Mouse (Mus musculus): ENCODE measurements around the gene Dnah12.

The Dnah12 gene

DNA sequence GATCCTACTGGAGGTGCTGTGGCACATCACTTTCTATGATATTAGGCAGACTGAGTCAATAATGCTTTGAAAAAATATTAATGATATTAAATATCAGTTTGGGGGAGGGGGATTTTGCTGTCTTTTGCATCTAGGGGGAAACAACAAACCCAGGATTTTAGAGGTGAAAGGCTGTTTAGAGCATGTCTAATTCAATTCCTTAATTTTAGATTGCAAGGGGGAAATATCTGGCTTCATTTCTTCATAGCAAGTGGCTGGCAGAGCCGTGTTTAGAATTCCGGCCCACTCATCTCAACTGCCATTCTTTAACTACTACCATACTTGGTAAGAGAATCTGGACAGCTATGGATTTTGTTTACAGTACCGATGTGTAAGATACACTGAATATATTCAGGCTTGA is at the start of gene Dnah12:
Gene Dnah12 (plus strand): TSS at position 301 of the 400 bp plus-strand sequence.
- WGBS, result 79% methylated on average over 3 of the region's 3 CpGs

DNA sequence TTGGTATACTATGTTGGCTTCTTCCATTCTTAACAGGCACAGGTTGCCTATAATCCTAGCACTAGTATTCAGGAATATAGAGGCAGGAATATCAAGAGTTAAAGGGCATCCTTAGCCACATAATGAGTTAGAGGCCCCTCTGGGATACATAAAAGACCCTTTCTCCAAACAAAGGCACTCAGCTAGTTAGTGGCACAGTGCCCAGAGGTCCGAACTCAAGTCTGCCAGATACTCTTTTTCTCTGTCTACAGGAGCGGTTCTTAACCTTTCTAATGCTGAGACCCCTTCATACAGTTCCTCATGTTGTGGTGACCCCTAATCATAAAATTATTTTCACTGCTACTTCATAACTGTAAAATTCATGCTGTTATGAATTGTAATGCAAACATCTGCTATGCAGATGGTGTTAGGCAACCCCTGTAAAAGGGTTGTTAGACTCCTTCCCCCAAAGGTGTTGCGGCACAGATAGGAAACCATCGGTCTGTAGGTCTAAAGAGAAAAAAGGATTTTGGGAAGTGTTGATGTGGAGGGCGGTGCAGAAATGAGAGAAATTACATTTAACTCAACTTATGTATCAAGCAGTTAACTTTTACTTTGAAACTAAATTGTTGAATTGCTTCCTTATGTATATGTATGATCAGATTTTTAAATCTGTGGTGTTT is 47.0 kb upstream of the Dnah12 start:
- 46% methylated on average over 5 of the region's 5 CpGs for WGBS

DNA sequence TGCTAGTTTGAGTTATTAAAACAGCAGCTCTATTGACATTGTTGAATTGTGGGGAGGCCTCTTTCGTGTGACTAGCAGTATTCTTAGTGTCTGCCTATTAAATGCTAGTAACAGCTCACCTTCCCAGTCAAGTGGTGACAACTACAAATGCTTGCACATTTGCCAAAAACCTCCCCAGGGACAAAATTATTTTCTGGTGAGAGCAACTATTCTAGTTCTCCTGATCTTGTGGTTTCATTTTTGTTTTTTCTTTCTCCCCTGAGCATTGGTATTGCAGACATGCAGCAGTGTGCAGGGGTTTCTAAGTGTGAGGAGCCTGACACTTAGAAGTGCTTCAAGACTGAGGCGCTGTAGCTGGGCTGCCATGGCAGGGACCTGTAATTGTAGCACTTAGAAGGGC is 45.3 kb upstream of the Dnah12 start:
- WGBS, result 70% methylated on average over 2 of the region's 2 CpGs

DNA sequence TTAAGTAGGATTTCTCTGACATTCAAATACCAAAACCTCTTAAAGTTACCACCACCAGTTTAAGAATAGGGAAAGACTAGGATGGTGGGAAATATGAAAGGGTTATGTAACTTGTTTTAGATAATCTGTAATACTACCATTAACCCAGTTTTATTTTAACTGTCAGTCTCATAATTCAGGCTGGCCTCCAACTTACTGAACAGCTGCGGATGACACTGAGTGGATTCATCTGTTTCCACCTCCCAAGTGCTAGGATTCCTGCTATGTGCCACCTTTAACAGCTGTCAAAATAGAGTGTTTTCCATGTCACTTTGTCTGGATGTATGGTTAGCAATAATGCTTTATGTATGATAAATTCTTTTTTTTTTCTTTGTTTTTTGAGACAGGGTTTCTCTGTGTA is 32.8 kb upstream of the Dnah12 start:
- 59% methylated on average over 1 of the region's 1 CpGs for WGBS

DNA sequence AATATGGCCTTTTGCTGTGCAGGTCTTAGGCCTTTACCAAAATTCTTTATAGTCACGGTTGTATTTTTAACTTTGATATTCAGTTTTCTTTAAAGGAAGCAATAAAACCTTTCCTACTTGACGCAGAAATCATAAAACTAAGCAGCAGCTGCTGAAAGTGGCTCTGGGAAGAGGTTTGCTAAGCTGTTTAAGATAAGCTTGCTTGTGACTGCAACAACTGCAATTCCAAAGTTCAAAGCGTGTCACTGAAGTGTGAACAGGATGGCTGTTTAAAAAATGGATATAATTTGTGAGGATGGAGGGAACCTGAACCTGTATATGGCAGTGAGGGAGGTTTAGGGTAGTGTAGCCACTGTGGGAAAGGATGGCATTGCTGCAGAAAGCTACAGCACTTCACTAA is 31.1 kb upstream of the Dnah12 start:
- 80% methylated on average over 3 of the region's 3 CpGs for WGBS

DNA sequence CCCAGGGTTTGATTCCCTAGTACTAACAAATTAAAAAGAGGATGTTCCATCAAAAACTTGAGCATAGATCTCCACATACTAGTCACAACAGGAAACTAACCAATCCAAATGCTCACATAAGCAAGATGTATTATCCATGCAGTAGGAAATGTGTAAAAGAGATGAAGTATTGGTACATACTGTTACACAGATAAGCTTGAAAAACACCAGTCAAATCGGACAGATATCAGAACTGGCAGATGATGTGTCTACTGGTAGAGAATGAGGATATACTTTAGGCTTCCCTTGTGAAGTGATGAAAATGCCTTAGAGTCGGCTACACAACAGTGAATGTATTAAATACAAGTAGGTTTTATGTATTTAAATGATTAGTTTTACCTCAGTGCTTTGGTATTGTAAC is 30.6 kb upstream of the Dnah12 start:
- WGBS, result 82% methylated on average over 2 of the region's 2 CpGs

DNA sequence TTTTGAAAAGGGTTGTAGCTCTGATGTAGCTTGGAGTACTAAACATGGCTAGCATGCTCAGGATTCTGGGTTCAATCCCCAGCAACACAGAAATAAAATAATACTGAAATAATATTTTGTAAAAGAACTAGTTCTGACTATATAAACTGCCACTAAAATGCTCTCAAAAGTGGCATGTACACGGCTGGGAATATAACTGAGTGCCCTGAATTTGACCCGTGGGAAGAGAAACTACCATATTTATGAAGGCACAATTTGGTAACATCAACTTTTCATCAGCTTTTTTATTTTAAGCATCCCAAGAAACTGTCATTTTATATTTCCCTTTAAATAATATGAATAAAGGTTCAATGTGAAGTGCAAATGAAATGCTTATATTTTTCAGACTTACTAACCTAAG is 29.2 kb upstream of the Dnah12 start:
- WGBS, result 87% methylated on average over 2 of the region's 2 CpGs

DNA sequence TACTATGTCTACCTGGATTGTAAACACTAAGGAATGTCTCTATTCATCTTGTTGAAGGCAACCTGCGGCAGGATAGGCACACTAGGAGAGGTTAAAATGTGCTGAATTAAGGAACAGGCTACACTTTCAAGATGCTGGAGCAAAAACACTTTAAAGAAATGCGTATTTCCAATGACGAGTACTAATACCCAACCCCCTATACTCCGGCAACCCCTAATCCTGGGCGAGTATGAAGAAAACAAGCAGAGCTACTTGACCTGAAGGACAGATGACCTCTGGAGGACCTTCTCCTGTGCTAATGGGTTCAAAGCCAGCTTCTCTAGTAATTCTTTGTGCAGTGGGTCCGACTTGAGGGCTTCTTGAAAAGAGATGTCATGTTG is 25.1 kb upstream of the Dnah12 start:
- 18% methylated on average over 6 of the region's 6 CpGs for WGBS

DNA sequence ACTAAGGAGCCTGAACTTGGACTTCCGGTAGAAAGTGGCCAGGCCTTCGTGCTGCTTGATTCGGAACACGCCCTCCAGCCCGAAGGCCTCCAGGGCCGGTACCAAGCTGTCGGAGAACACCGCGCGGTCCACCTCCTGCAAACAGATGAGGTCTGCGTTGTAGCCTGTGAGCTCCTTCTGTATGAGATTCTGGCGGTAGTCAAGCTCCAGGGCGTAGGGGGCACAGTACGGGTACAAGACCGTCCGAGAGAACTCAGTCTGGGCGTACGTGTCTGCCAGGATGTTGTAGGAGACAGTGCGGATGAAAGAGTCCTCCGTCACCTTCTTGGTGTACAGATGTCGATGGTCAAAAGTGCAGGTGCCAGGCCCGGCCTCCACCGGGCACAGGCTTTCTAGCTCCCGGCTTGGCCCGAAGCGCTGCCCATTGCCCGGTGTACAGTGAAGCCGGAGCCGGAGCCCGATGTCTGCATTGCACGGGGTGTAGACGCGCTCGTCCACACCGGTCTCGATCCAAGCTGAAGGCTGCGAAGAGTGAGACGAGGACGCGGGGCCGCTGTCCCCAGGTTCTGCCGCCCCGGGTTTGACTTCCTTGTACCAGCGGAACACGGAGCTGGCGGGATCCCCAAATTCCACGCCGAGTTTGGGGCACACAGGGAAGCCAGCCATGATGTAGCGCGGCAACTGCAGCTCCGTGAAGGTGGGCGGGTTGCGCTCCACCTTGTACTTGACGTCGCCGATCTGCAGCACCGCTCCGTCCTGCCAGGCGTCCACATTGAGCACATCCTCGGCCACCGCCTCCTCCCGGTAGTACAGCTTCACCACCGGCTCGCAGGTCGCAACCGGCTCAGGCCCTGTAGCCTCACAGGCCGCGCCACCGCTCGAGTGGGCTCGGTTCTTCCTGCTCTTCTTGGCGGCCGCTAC is 24.4 kb upstream of the Dnah12 start:
- WGBS, result under 1% methylated on average over 73 of the region's 73 CpGs

DNA sequence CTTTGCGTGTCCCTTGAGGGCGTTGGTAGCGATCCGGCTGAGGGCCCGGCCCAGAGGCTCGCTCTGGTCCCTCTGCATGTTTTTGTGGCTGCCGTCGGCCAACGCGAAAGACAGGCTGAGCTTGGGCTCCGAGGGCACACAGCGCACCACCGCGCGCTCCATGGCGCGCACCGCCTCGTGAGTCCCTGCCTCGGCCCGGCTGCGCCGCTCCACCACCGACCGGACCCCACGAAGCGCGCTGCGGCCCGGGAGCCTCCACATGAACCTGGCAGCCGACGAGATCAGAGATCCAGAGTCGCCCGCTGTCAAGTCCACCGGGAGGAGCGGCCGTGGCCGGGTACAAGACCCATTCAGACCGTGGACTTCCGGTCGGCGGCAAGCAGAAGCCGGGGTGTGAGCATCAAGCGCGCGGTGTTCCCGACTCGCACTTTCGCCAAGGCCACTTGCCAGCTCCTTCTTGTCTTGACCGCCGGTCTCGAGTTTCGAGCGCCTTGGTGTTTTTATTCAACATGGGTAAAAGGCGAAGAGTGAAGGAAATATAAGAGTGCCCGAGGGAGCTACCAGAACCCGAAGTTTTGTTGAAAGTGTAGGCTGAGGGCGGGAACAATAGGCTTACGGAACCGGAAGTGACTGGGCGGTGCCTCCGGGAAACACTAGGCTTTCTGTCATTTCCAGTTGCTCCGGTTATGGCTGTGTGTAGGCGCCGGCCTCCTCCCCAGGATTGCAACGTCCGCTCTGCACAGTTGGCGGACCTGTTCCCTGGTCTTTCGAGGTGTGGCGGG is 23.6 kb upstream of the Dnah12 start, which contains the start of gene Pde12:
Gene Pde12 (minus strand): TSS at position 592 of the 782 bp plus-strand sequence.
- WGBS, result under 1% methylated on average over 70 of the region's 70 CpGs

DNA sequence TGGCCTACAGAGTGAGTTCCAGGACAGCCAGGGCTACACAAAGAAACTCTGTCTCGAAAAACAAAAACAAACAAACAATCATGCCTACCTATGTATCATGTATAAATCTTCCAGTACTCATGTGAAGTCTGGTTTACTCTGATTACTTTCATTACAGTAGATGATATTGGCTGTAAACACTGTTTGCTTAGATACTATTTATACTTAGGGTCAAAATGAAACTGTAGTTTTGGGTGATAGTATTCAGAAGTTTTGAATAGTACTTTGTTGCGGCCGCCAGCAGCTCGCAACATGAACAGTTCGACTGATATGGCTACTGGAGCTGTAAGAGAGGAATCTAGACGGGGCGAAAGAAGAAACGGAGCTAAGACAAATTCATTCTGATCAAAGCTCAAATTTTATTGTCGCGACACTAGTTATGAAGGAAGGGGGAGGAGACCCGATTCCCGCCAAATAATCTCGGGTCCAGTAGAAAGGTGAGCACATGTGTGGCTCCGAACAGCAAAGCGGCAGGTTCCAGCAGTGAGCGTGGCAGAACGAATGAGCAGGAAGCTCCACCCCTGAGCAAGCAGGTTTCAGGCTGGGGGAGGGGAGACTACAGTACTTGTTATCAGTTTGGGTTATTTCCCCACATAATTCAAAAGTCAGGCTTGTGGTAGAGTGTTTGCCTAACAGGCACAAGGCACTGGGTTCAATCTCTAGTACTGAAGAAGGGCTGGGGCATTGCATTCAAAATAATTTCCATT is 21.0 kb upstream of the Dnah12 start:
- WGBS, result 60% methylated on average over 17 of the region's 17 CpGs

DNA sequence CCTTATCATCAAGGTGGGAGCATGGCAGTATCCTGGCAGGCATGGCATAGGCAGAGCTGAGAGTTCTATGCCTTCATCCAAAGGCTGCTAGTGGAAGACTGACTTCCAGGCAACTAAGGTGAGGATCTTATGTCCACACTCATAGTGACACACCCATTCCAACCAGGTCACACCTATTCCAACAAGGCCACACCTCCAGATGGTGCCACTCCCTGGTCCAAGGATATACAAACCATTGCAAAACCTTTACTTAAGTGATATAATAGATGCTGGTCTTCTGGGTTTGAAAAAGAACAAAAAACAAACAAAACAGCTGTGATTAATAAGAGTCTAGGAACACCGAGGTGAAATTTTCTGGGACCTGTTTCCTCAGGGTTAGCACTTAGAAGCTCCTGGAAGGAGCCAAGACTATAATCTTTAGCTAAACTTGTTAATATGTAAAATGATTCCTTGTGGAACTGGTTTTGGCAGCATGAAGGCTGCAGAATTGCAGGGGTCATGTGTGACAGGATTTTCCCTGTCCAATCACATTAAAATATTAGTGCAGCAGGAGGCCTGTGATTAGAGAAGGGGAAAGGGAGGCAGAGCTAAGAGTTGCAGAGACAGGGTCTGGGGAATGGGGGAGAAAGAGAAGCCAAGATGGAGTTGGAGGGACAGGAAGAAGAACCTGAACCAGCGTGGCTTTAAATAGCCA is 18.5 kb upstream of the Dnah12 start:
- 90% methylated on average over 2 of the region's 2 CpGs for WGBS

DNA sequence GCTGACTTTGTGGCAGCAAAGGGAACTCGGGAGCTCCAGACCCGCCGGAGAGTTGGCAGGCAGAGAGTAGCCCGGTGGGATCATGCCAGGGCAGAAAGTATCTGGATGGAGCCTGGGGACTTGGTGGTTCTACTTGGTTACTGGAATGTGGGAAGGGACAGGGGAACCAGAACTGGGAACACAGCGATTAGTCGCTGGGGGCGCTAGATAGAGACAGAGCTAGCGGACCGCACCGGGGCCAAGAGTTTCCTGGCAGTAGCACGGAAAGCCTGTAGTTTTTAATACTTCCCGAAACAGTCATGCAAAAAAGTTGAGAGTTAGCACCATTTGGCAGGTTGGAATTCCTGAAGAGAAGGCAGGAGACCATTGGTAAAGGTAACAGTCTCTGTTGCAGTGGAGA is 17.7 kb upstream of the Dnah12 start:
- 15% methylated on average over 12 of the region's 12 CpGs for WGBS

DNA sequence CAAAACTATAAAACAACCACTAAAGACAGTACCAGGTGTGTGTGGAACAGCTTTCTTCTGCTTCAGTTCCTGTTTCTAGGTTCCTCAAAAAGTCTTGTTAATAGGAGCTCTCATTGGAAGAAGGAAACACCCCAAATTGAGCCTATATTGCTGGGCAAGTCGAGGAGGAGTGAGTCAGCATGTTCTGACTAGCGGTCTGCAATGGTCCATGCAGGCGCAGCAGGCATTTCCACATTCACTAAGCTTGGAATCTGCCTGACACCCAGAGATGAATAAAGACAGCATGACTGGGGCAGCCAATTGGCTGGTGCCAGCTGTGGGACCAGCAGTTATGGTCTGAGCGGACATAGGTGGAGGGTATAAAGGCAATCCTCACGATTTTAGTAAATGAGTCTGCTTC is 17.3 kb upstream of the Dnah12 start:
- 80% methylated on average over 5 of the region's 5 CpGs for WGBS

DNA sequence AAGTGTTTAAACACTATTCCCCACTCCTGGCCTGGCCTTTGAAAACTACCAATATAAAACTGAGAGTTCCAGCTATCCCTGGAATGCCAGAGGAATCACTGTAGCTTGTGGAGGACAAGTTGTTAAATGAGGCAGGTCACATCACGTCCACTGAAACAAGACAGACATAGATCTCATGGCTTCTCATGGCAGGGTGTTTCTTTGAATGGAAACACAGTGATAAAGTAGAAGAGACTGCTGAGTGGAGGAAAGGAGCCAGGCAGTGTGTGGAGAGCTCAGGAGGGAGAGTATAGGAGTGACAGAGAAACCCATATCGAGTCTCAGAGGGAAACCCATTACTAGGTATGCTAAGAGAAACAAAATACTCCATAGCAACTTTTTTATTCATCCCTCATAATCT is 2.3 kb upstream of the Dnah12 start:
- WGBS, result 75% methylated on average over 2 of the region's 2 CpGs

DNA sequence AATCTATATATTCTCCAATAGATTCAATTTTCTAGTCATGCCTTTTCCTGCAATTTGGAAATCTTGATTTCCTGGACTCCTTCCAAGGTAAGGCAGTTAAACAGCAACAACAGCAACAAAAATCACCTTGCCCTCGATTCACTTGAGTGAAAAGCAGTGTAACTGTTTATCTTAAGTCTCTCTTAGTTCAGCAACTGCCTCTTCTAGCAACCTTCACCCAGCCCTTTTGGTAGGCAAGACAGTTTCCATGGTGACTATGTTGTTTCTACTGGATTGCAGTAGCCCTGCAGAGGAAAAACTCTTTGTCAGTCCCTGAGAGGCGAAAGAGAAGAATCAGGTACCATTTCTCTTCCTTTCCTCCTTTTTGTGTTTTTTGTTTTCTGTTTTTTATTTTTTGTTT is 1.7 kb upstream of the Dnah12 start:
- 45% methylated on average over 2 of the region's 2 CpGs for WGBS

DNA sequence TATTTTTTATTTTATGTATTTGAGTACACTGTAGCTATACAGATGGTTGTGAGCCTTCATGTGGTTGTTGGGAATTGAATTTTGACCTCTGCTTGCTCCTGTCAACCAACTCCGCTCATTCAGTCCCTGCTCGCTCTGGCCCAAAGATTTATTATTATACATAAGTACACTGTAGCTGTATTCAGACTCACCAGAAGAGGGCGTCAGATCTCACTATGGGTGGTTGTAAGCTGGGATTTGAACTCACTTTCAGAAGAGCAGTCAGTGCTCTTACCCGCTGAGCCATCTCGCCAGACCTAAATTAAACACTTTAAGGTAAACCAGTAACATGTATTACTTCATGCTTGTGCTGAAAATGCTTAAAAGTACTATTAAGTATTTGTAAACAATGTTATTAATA is 12.2 kb downstream of the Dnah12 start:
- WGBS, result 90% methylated on average over 5 of the region's 5 CpGs

DNA sequence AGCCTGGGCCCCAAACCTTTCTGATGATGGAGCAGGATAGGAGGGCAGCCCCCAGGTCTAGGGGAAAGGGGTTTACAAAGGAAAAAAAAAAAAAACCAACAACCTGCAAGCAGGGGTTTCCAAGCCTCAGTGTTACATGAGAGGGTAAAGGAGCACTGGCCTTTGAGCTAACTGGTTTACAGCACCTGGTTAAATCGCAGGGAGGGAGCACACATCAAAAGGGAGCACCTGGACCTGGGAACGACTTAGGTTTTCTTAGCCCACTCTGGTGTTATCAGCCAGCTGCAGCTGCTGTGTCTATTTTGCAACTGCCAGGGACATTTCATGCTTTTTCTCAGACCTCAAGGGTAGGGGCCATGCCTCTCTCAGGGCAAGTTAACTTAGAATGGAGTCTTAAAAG is 26.6 kb downstream of the Dnah12 start:
- WGBS, result 76% methylated on average over 2 of the region's 2 CpGs

DNA sequence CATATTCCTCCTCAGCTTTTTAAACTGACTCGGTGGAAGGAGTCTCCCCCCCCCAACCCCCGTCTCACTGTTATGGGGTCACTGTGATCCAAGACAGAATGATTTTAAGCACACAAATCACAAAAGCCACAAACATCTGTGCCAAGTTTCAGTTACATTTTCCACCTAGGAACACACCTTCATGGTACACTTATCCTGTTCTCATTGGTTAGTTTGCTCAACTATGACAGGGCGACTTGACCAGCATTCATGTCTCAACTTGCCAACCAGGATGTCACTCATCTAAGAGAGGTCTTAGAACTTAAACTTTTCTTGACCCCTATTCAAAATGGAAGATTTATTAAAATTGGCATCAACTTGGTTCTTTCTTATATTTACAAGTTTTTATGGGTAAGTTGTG is 31.8 kb downstream of the Dnah12 start:
- 86% methylated on average over 3 of the region's 3 CpGs for WGBS

DNA sequence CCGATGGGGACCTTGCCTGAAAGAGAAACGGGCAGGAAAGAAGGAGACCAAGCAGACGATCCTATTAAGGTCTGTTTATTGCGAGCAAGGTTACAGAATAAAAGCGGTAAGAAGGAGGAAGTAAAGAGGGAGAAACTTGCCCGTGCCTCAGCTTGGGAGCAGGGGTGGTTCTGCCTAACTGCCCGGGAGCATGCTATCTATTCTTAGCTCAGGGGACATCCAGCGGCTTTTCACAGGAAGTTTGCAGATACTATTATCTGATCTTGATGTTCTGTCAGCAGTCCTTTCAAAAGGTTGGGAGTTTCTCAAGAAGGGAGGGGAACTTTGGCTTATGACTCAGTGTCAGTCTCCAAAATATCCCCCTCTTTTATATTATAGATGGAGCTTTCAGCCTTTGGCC is 65.5 kb downstream of the Dnah12 start:
- 77% methylated on average over 8 of the region's 8 CpGs for WGBS

DNA sequence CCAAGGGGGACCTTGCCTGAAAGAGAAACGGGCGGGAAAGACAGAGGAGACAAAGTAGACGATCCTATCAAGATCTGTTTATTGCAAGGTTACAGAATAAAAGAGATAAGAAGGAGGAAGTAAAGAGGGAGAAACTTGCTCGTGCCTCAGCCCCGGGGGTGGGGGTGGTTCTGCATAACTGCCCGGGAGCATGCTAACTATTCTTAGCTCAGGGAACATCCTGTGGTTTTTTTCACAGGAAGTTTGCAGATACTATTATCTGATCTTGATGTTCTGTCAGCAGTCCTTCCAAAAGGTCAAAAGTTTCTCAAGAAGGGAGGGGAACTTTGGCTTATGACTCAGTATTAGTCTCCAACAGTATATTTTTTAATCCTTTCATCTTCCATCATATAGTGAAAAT is 71.8 kb downstream of the Dnah12 start:
- WGBS, result 78% methylated on average over 6 of the region's 6 CpGs
